Mouse (Mus musculus): ENCODE data around the gene Olfr1241.

The Olfr1241 gene

DNA sequence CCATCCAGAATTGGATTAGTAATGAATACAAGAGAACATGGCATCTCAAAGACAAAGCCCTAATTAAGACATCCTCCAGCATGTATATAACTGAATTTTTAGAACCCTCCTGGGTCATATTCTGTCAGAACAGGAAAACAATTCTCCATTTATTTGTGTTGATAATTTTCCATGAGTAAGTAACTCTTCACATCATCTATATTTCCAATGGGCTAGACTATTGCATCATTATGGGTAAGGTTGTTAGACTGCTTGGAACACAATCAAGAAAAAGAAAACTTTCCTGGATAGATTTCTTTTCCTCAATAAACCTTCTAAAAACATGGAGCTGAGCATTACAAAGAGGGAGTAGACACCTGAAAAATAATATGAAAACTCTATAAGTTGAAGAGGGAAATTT, at the start of gene Olfr1241:
Olfr1241 (minus strand) TSS at position 101 of the 400 bp plus-strand sequence.
- no peak for DNase-seq (ENCODE audit: low spot score in 2 of 2)

DNA sequence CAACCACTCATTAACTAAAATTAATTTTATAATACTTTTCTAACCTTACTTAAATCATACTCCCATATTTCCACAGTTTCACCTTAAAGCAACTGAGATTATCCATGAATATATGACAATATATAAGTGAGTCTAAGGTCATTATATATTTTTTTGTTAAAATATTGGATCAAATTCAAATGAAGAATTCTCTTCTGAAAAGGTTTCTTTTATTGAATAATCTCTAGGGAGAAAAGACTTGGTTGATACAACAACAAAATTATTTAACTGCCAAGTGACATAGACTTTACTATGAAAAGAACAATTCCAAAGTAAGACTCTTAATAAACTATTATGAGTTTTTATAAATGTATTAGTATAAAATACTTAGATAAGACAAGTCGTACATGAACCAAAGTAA, 44.5 kb upstream of the Olfr1241 start, which contains the start of gene Olfr1243:
Olfr1243 (minus strand) TSS at position 101 of the 400 bp plus-strand sequence.
- DNase-seq (ENCODE audit: low spot score in 2 of 2), result no peak

DNA sequence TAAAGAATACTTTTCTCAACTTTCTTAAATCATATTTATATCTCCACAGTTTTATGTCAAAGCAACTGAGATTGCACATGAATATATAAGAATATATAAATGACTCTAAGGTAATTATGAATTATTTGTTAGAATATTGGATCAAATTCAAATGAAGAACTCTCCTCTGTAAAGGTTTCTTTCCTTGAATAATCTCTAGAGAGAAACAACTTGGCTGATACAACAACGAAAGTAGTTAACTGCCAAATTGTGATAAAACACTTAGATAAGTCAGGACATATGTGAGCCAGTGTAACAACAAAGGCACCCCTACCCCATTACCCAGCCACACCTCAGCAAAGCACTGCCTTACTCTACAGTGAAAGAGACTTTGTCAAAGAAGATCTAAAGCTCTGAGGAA, 11.3 kb upstream of the Olfr1241 start, which contains the start of gene Olfr1242:
Olfr1242 (minus strand) TSS at position 101 of the 400 bp plus-strand sequence.
- DNase-seq (ENCODE audit: low spot score in 2 of 2), result no peak

DNA sequence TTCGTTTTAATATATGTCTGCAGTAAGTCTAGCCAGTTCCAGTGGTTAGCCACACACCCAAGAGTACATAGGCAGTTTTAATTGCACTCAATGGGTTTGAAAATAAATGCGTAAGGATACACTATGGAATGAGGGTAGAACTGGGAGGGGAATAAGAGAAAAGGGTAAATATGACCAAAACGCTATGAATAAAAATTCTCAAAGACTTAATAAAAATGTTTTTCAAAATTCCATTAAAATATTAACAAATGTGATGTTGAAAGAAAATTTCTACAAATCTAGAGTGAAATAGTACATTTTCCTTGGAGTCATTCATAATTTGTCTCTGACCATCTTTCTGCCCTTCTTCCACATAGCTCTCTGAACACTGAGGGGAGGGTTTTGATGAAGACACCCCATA, 44.0 kb downstream of the Olfr1241 start, which contains the start of gene Olfr1240:
Olfr1240 (minus strand) TSS at position 101 of the 400 bp plus-strand sequence.
- no peak for DNase-seq (ENCODE audit: low spot score in 2 of 2)
